Mouse (Mus musculus) liver, embryonic 13.5 days (tissue): Measurements from ENCODE around the gene Nbea. TPM values are rescaled to one million over a fixed set of nuclear protein-coding genes. Genes with fewer than 3 reads are reported as not detected.
A peak's percentile ranks its signal among the peaks of the same experiment; 100 is the strongest.

Source experiments
- ATAC-seq: fragments of 200-750 bp; cut with Nextera tagmentation; 2 replicates; pipeline ENCODE4 v1.8.0; 2017; ENCODE audit warnings: low read depth, mild to moderate bottlenecking, moderate number of reproducible peaks, moderate library complexity
- DNase-seq: peaks from one replicate; pipeline ENCODE4 v3.0.0; 2022
- H3K27ac ChIP-seq: fragments of 300-500 bp; sonication (generic); 2 replicates; pipeline ENCODE4 v1.5.1; 2015; ENCODE audit warnings: moderate library complexity, mild to moderate bottlenecking, inconsistent platforms
- H3K27me3 ChIP-seq: fragments of 300-500 bp; sonication (generic); 2 replicates; pipeline ENCODE4 v1.6.1; 2015; ENCODE audit warnings: mild to moderate bottlenecking, inconsistent platforms
- H3K36me3 ChIP-seq: fragments of 300-500 bp; sonication (generic); 2 replicates; pipeline ENCODE4 v1.6.1; 2015; ENCODE audit warnings: mild to moderate bottlenecking, inconsistent platforms
- H3K4me1 ChIP-seq: fragments of 300-500 bp; sonication (generic); replicated peaks from 2 replicates; pipeline ENCODE4 v1.6.1; 2015; ENCODE audit warnings: inconsistent platforms
- H3K4me2 ChIP-seq: fragments of 300-500 bp; sonication (generic); 2 replicates; pipeline ENCODE4 v1.6.1; 2015; ENCODE audit warnings: inconsistent platforms, mild to moderate bottlenecking, moderate library complexity
- H3K4me3 ChIP-seq: fragments of 300-500 bp; sonication (generic); replicated peaks from 2 replicates; pipeline ENCODE4 v1.5.1; 2015; ENCODE audit warnings: mild to moderate bottlenecking, inconsistent platforms
- H3K9ac ChIP-seq: fragments of 300-500 bp; sonication (generic); 2 replicates; pipeline ENCODE4 v1.6.1; 2015; ENCODE audit warnings: mild to moderate bottlenecking, inconsistent platforms
- H3K9me3 ChIP-seq: fragments of 300-500 bp; sonication (generic); replicated peaks from 2 replicates; pipeline ENCODE4 v1.6.1; 2016; ENCODE audit warnings: inconsistent platforms
- WGBS: fragments of 180-500 bp; shearing (Covaris S2); methylation state at CpG from one replicate; pipeline ENCODE4 v1.1.7; 2015; ENCODE audit not compliant: insufficient replicate concordance; 5-methylcytosine and 5-hydroxymethylcytosine counted together
- polyA plus RNA-seq: library from polyadenylated mRNA; unstranded; fragments of >200 nt; fragmentation: Nextera tagmentation; extraction: Ambion mirVana; gene quantifications from 2 replicates; pipeline ENCODE4 v1.2.1, GENCODE M21; 2015

Nbea gene
- polyA plus RNA-seq, 1 experiment from 2014 or later = 1.2 TPM

DNA sequence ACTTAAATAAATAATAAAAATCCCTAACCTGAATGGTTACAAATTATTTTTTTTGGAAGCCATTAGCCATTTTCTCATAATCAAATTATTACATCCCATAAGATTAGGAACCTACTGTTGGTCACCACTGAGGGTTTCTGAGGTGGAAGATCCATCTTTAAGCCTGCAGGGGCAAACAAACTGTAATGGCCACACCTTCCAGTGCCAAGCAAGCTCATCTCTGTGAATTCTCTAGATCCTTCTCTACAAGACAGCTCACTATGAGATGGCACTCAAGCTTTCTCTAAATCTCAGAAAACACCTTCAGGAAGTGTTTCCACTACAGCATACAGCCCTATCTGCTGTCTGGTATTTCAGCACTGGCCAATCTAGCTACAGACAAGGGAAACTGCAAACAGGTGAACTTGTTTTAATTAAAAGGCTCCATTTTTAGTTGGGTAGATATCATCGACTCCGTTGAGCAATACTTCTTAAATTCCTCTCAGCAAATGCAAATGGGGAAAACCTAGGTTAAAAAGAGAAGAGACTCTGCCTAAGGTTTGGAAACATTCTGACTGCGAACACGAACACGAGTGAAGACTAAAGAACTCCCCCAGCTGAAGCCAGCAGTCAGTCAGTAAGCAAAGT, 402.0 kb downstream of the Nbea start:
- ATAC-seq (no peak), DNase-seq (no peak)
- H3K36me3 ChIP-seq = no peaks in the 10 kb centered on the region
- no peak overlapping the region for H3K27ac ChIP-seq
- no peaks in the 10 kb centered on the region for H3K9me3 ChIP-seq
- H3K4me3 ChIP-seq = no peak overlapping the region
- peaks cover 22% of the 10 kb centered on the region for H3K4me1 ChIP-seq
- WGBS = 16% methylated on average over 5 of the region's 5 CpGs
- no peak overlapping the region for H3K4me2 ChIP-seq
- H3K9ac ChIP-seq = no peak overlapping the region
- peaks cover 80% of the 10 kb centered on the region for H3K27me3 ChIP-seq

DNA sequence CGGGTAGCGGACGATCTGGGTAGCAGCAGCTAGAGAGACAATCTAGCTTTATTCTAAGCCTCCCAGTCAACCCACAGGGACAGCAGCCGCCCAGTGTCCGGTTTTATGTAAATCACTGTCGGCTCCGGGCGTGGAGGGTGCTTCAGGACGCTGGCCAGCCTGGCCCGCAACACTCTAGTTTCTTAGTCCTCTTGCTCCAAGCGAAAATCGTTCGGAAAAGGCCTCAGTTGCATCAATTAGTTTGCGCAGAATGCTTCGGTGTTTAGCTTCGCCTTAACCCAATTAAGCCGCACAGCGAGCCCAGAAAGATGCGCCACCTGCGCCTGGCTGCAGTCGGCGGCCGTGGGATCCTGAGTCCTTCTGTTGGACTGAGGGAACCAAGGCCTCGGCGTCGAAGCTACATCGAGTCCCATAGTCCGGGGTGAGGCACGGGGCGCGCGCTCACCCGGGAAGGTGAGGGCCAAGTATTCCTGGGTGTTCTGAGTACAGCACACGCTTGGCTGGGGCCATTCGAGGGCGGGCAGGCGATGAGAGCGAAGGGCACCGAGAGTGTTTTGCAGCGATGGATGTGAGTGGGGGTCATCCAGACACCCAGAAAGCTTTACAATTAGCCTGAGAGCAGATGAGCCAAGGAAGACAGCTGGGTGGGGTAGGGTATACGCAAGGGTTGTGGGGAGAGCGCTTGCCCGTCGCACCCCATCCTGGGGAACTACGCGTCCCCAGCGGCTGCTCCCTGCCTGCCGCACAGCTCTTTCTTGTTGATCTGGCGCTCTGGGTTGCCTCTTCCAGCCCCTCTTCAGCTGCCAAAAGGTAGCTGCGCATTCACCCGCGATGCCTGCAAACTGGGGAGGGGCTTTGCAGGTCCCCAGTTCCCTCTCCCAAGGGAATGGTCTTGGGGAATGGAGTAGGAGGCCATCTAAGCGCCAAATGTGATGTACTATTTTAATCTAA, 403.1 kb downstream of the Nbea start:
- WGBS = 4% methylated on average over 53 of the region's 53 CpGs
- no peak overlapping the region for H3K9ac ChIP-seq
- H3K4me2 ChIP-seq = peak overlapping the region; percentile 28; the same call in 1 of the 2 replicates
- H3K36me3 ChIP-seq = no peaks in the 10 kb centered on the region
- no peaks in the 10 kb centered on the region for H3K9me3 ChIP-seq
- no peak overlapping the region for H3K27ac ChIP-seq
- H3K27me3 ChIP-seq = peaks cover 69% of the 10 kb centered on the region
- peaks cover 22% of the 10 kb centered on the region for H3K4me1 ChIP-seq
- DNase-seq = no peak
- no peak overlapping the region for H3K4me3 ChIP-seq
- ATAC-seq = no peak

DNA sequence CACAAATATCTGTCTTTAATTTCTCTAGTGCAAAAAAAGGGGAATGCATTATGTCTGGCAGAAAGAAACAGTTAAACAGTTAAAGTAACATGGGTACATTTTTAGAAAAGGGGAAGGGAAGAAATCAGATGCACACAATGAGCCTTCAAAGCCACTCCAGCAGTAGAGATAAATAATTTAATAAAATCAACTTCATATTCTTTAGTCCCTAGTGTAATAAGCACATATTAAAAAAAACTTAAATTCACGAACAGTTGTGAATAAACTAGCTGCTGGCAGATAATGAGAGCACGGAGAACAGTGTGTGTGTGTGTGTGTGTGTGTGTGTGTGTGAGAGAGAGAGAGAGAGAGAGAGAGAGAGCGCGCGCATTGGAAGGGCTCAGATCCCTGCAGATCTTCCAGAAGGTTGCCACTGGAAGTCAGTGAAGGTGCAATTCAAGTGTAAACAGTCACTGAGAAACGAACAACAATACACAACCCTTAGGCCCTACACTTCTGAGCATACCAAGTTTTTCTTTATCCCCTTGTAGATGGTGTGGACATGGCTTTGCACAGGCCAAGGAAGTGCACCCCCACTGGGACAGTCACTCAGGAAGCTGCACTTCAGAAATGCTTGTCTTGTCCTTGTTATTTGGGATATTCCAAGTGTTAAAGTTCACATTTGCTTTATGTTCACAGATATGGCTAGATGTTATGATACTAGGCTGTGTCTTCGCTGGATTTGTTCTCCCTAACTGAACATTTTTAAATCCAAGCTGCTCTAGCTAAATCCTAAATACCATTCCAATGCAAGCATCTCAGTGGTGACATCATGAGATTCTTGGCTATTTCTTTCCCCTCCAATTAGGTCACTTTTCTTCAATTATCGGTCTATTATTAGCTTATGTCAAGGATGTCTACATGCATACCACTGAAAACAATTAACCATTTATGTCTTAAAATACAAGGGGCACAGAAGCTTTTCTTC, 404.5 kb downstream of the Nbea start:
- WGBS = 58% methylated on average over 8 of the region's 8 CpGs
- H3K27ac ChIP-seq = no peak overlapping the region
- H3K27me3 ChIP-seq = peaks cover 62% of the 10 kb centered on the region
- H3K9me3 ChIP-seq = no peaks in the 10 kb centered on the region
- H3K9ac ChIP-seq = no peak overlapping the region
- H3K4me2 ChIP-seq = no peak overlapping the region
- H3K36me3 ChIP-seq = no peaks in the 10 kb centered on the region
- ATAC-seq (no peak), DNase-seq (no peak)
- H3K4me3 ChIP-seq = no peak overlapping the region
- H3K4me1 ChIP-seq = peaks cover 22% of the 10 kb centered on the region

DNA sequence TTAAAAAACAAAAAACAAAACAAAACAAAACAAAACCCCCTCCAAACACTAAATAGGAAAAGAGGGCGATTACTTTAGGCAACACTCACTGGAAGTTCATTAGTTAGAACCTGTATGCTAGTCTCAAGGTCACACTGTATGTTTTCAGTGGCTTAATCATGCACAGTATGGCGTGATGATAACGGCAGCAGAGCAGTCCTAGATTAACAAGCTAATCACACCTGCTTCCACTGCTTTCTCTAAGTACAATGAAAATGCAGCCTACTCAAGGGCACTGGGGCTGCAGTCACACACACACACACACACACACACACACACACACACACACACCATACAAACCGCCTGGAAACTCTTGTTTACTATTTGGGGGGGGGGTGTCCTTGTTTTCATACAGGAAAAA, 406.0 kb downstream of the Nbea start:
- Histone ChIP-seq H3K4me3 (no peak overlapping the region), H3K27ac (no peak overlapping the region), H3K36me3 (no peaks in the 10 kb centered on the region), H3K4me2 (no peak overlapping the region), H3K4me1 (peaks cover 8% of the 10 kb centered on the region; the same call in 1 of the 2 replicates), H3K9ac (no peak overlapping the region), H3K9me3 (no peaks in the 10 kb centered on the region), H3K27me3 (peaks cover 47% of the 10 kb centered on the region)
- ATAC-seq (no peak), DNase-seq (no peak)
- 53% methylated on average over 4 of the region's 4 CpGs for WGBS

DNA sequence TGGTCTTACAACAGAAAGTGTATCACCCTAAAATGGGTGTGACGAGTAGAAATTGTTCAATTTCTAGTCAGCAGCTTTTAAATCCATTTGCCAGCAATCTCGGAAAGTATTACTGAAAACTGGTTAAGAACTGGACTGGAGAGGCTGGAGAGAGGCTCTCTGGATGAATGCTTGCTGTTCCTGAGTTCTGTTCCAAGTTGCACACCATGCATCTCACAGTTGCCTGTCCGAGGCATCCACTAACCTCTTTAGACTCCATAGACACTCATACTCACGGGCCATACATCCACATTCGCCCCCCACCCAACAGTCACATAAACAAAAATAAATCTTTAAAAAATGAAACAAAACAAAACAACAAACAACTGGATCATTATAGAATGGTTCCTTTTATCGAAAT, 407.7 kb downstream of the Nbea start:
- H3K36me3 ChIP-seq = no peaks in the 10 kb centered on the region
- no peaks in the 10 kb centered on the region for H3K9me3 ChIP-seq
- 70% methylated on average over 6 of the region's 6 CpGs for WGBS
- no peak for DNase-seq
- peaks cover 29% of the 10 kb centered on the region for H3K27me3 ChIP-seq
- H3K9ac ChIP-seq = no peak overlapping the region
- no peak overlapping the region for H3K4me2 ChIP-seq
- no peak overlapping the region for H3K27ac ChIP-seq
- peaks cover 5% of the 10 kb centered on the region; the same call in 1 of the 2 replicates for H3K4me1 ChIP-seq
- ATAC-seq = no peak
- no peak overlapping the region for H3K4me3 ChIP-seq

DNA sequence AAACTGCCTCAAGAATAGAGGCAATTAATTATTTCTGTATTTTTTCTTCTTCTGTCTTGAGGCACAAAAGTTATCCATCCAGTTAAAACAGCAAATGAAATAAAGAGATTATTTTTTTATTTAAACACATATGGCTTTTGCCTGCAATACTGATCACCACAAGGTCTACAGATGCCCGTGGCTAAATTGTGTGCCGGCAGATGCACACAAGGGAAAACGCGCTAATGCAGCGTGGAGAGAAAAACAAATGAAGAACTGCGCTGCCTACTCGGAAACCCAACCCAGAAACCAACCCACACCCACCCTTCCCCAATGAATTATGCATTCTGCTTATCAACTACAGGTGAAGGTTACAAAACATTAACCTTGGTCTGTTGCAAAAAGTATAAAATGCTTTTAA, 408.3 kb downstream of the Nbea start:
- Histone ChIP-seq H3K36me3 (no peaks in the 10 kb centered on the region), H3K4me2 (no peak overlapping the region), H3K27me3 (peaks cover 24% of the 10 kb centered on the region), H3K27ac (no peak overlapping the region), H3K9me3 (no peaks in the 10 kb centered on the region), H3K9ac (no peak overlapping the region), H3K4me3 (no peak overlapping the region), H3K4me1 (peaks cover under 1% of the 10 kb centered on the region; the same call in 1 of the 2 replicates)
- DNase-seq (no peak), ATAC-seq (no peak)
- WGBS = 72% methylated on average over 7 of the region's 7 CpGs

DNA sequence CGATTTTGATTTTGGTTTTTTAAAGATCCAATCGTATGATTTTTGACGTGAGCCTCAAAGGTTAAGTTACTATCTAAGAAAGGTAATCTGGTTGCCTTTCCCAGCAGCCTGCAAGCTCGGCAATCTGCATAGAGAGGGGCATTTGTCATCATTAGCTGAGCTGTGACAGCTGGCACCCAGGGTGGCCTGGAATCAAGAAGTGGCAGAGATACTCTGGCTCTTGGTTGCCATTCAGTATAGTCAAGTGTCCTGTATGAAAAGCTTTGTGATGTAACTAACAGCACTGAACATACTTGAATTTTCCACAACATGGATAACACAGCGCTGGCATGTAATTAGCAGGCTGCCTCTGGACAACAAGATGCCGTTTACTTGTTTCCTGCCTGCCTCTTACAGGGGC, 409.3 kb downstream of the Nbea start:
- Histone ChIP-seq H3K9ac (no peak overlapping the region), H3K9me3 (no peaks in the 10 kb centered on the region), H3K4me1 (no peaks in the 10 kb centered on the region), H3K27ac (no peak overlapping the region), H3K36me3 (no peaks in the 10 kb centered on the region), H3K4me2 (no peak overlapping the region), H3K4me3 (no peak overlapping the region), H3K27me3 (peaks cover 15% of the 10 kb centered on the region)
- DNase-seq = no peak
- WGBS = 59% methylated on average over 6 of the region's 6 CpGs
- ATAC-seq = no peak

DNA sequence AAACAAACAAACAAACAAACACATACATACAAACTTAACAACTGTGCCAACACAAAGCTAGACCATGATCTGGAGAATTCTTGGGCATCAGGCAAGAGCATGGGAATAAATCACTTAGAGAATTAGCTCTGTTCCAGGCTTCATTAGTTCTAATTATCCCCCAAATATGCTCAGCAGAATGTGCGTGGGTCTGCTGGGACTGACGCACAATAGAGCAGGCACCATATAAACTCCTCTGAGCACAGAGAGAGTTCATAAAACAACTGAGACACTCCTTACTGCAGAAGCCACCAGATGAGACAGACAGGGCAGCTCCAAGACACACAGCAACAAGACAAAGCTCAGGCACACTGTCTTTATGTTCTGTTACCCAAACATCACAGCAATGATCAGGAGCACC, 414.2 kb downstream of the Nbea start:
- Histone ChIP-seq H3K4me3 (no peak overlapping the region), H3K4me1 (no peaks in the 10 kb centered on the region), H3K36me3 (no peaks in the 10 kb centered on the region), H3K9me3 (no peaks in the 10 kb centered on the region), H3K27me3 (no peaks in the 10 kb centered on the region), H3K27ac (no peak overlapping the region), H3K4me2 (no peak overlapping the region), H3K9ac (no peak overlapping the region)
- DNase-seq = no peak
- ATAC-seq = no peak
- WGBS = 73% methylated on average over 2 of the region's 2 CpGs

DNA sequence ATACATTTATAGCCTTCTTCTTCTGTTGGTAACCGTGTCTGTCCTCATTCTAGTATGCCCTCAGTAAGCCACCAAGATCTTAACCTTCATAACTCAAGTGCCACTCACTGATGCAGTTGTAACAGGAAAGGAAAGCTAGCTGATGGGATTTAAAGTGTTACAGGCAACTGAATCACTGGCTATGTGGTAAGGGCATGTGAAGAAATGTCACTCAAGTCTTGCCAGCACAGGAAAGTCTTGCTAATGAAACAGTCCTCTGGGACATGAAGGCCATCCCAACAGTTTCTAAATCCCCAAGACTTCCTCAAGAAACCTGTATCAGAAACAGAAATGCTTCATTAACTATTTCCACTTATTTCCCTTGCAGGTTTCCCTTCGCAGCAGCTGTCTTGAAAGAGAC, 414.8 kb downstream of the Nbea start:
- DNase-seq (no peak), ATAC-seq (no peak)
- H3K9ac ChIP-seq = no peak overlapping the region
- no peak overlapping the region for H3K4me3 ChIP-seq
- H3K36me3 ChIP-seq = no peaks in the 10 kb centered on the region
- H3K4me1 ChIP-seq = no peaks in the 10 kb centered on the region
- no peaks in the 10 kb centered on the region for H3K27me3 ChIP-seq
- no peak overlapping the region for H3K4me2 ChIP-seq
- WGBS = 58% methylated on average over 2 of the region's 2 CpGs
- H3K9me3 ChIP-seq = no peaks in the 10 kb centered on the region
- H3K27ac ChIP-seq = no peak overlapping the region

DNA sequence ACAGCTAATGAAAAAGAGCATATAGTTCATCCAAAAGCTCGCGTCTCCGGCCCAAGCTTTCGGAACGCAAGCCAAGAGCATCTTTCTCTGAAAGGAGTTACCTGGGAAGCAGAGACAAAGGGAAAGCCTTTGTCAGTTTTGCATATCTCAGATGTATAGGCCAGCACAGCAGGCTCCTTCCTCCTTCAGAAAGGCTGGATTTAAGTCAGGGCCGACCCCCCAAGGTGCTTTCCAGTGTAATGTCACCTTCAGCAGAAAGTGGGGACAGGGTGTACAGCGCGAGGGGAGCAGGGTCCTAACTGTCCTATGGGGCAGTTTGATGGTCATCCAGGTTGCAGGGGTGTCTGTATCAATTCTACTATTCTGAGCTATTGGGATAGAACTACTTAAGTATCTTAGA, 419.9 kb downstream of the Nbea start:
- ATAC-seq (no peak), DNase-seq (no peak)
- Histone ChIP-seq H3K4me1 (no peaks in the 10 kb centered on the region), H3K9ac (no peak overlapping the region), H3K9me3 (no peaks in the 10 kb centered on the region), H3K4me3 (no peak overlapping the region), H3K27me3 (no peaks in the 10 kb centered on the region), H3K36me3 (no peaks in the 10 kb centered on the region), H3K27ac (no peak overlapping the region), H3K4me2 (no peak overlapping the region)
- 66% methylated on average over 8 of the region's 8 CpGs for WGBS

DNA sequence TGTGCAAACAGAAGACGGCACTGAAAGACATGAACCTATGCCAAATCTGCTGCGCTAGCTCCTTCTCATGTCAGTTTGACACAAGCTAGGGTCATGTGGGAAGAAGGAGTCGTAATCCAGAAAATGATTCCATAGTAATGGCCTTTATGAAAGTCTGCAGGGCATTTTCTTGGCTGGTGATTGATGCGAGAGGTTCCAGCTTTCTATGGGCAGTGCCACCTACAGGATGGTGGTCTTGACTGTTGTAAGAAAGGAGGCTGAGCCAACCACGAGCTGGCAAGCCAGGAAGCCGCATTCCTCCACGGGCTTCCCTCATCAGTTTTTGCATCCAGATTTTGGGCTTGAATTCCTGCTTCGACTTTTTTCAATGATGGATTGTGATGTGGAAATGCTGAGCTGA, 425.2 kb downstream of the Nbea start:
- no peak overlapping the region for H3K27ac ChIP-seq
- no peaks in the 10 kb centered on the region for H3K4me1 ChIP-seq
- no peaks in the 10 kb centered on the region for H3K9me3 ChIP-seq
- WGBS = 51% methylated on average over 8 of the region's 8 CpGs
- H3K4me2 ChIP-seq = no peak overlapping the region
- ATAC-seq (no peak), DNase-seq (no peak)
- H3K27me3 ChIP-seq = no peaks in the 10 kb centered on the region
- H3K9ac ChIP-seq = no peak overlapping the region
- H3K36me3 ChIP-seq = no peaks in the 10 kb centered on the region
- no peak overlapping the region for H3K4me3 ChIP-seq
